Mouse (Mus musculus): ENCODE measurements around the gene Prkar2b. TPM values are rescaled to one million over a fixed set of nuclear protein-coding genes. Genes with fewer than 3 reads are reported as not detected.
"Not testable (repeated sequence)": the region's sequence is repeated elsewhere in the genome, so short reads cannot be mapped to it uniquely, and the experiment has no call there.

Gene Prkar2b
- polyA plus RNA-seq, 1 experiment, result 945 TPM

DNA sequence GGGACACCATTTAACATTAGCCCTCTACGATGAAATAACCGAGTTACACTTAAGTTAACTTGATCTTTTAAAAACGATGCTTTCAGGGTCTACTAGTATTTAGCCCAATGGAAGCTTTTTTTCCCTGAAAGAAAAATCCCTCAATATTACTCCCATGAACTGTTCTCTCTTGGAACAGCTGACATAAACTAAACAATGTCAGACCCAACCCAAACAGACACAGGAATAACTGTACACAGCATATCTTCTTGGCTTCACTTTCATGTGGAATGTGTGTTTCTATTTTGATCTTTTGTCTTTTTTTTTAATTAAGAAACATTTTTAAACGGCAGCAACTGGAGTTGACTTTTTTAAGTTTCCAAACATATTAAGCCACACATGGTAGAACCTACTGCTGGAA, 8.2 kb downstream of the Prkar2b start:
- Histone ChIP-seq H3K4me3 (ENCODE audit: insufficient read depth, low read depth, low read length) (no peak overlapping the region), H3K27ac (replicated peaks; ENCODE audit: low read depth, low read length) (peak overlapping the region; percentile 88; the same call in 1 of the 2 replicates), H3K4me1 (ENCODE audit: control insufficient read depth, insufficient read depth, insufficient read length, low read length) (peaks cover 3% of the 10 kb centered on the region; the same call in 1 of the 2 replicates)

DNA sequence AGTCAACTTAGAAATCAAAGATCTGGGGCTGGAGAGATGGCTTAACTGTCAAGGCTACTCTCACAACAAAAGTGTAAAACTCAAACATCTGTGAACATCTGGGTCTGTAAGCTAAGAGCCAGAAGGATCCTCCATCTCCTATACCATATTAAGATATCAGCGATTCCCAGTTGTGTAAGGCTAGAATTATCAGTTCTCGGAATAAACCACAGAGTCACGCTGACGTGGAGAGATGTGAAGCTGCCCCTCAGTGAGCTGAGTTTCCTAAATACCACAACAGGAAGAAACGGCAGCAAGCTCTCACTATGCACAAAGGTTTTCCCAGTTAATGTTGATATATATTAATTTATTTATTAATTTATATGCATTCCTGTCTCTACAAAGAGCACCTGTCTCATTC, 10.9 kb downstream of the Prkar2b start:
- H3K4me3 ChIP-seq (ENCODE audit: insufficient read depth, low read depth, low read length), result no peak overlapping the region
- H3K27ac ChIP-seq (replicated peaks; ENCODE audit: low read depth, low read length), result peak overlapping the region; percentile 47; the same call in 1 of the 2 replicates
- H3K4me1 ChIP-seq (ENCODE audit: control insufficient read depth, insufficient read depth, insufficient read length, low read length), result peaks cover 6% of the 10 kb centered on the region; the same call in 1 of the 2 replicates

DNA sequence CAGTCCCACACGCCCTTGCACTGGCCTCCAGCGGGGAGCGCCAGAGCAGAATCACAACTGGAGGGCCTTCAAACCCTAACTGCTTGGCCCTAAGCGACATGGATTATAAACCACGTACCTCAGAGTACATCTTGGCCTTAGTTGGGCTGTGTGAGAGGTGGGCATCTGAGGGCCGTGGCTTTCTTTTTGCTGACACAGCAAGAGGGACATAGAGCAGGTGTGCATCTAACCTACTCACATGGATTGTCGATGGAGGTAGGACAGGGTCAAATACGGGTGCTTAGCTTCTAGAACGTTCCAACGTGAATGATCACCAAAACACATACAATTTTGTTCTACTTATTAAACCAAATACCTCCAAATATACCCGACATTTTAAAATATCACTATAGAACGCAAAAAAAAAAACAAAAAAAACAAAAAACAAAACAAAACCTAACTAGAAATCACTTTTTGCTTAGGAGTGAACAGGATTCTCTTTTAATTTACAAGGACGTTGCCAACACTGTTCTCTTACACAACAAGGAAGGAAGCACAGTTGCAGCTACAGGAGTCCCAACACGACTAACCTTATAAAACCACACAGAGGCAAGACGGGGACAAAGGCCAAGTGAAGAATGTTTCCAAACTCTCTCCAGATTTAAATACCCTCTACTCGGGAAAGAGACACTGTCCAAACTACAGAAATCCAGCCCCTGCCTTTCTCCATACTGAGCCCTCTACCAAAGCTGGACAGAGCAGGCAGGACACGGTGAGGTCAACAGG, 15.3 kb downstream of the Prkar2b start:
- Histone ChIP-seq H3K4me3 (ENCODE audit: insufficient read depth, low read depth, low read length) (no peak overlapping the region), H3K4me1 (ENCODE audit: control insufficient read depth, insufficient read depth, insufficient read length, low read length) (peaks cover 9% of the 10 kb centered on the region), H3K27ac (replicated peaks; ENCODE audit: low read depth, low read length) (peak overlapping the region; percentile 99)

DNA sequence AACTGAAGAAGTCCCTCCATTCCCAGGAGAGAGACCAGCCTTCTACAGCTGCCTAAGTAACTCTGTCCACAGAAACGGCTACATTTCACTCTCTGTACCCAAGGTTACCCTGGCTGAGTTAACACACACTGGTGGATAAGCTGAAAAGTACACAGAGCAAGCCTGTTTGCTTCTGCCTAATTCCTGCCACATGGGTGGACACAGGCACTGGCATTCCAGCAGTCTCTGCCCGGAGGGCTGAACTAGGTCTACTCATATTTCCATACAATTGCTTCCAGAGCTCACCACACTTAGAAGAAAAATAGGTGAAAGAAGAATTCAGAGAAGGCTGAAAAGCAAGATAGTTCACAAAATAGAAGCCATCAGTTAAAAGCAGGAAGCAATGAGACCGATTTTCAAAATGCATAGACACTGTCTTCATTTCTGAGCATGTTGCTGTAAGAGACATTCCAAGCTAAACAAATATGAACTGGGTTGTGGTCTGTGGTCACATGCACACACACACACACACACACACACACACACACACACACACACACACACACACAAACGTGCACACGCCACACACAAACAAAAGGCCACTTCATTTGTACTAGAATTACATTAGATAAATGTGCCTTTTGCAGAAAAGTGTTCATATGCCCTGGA, 16.5 kb downstream of the Prkar2b start:
- no peak overlapping the region for H3K4me3 ChIP-seq (ENCODE audit: insufficient read depth, low read depth, low read length)
- H3K27ac ChIP-seq (replicated peaks; ENCODE audit: low read depth, low read length), result peak overlapping the region; percentile 87
- H3K4me1 ChIP-seq (ENCODE audit: control insufficient read depth, insufficient read depth, insufficient read length, low read length), result peaks cover 11% of the 10 kb centered on the region

DNA sequence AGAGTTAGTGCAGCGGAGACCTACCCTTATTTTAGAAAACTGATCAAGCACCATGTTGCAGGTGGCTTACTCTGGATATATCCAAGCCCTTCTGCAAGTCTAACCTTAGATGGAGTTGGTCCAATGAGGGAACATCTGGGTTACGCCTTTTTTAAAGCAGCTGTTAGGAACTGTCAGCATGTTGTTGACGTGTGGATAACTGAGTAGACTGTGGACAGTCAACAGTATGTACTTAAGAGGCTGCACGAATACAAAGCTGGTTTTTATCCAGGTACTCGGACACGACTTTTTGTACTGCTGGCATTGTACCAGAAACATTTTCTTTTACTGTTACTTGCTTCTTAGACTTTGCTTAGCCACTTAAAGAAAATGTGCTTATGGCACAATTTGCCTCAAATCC, 27.6 kb downstream of the Prkar2b start:
- peaks cover 3% of the 10 kb centered on the region; the same call in 1 of the 2 replicates for H3K4me1 ChIP-seq (ENCODE audit: control insufficient read depth, insufficient read depth, insufficient read length, low read length)
- H3K27ac ChIP-seq (replicated peaks; ENCODE audit: low read depth, low read length), result no peak overlapping the region
- H3K4me3 ChIP-seq (ENCODE audit: insufficient read depth, low read depth, low read length), result no peak overlapping the region

DNA sequence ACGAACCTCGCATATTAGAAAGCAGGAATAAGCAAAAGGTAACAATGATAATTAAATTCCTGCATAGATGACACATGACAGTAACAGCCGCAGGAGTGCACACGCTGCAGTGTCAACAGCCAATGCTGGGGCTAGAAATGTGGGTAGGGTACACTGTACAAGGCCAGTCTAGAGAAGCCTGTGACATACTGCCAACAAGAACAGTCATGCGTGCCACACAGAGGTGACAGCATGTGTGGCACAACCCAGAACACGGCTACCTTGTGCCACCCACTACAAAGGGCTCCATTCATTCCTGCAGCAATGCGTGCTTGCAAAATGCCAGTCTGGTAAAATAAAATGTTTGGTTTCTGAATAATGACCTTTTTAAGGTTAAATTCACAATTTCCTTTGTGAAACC, 28.2 kb downstream of the Prkar2b start:
- H3K4me3 ChIP-seq (ENCODE audit: insufficient read depth, low read depth, low read length), result no peak overlapping the region
- H3K27ac ChIP-seq (replicated peaks; ENCODE audit: low read depth, low read length), result no peak overlapping the region
- H3K4me1 ChIP-seq (ENCODE audit: control insufficient read depth, insufficient read depth, insufficient read length, low read length), result peaks cover 3% of the 10 kb centered on the region; the same call in 1 of the 2 replicates

DNA sequence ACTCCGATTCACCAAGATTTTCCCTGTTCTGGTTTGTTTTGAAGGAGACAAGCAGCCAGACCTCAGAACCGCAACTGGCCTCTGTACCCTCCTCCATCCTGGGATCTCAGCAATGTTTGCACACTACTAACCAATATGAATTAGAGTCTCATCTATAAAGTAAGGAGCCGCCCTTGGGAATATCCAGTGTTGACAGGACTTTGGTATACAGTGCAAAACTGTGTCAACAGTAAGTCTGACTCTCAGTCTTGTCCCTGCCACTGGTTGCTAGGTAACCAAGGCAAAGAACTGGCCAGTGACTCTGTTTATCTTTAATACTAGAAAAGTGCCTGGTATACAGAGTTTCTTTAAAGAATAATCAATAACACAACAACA, 42.7 kb downstream of the Prkar2b start:
- peak overlapping the region; percentile 25; the same call in 1 of the 2 replicates for H3K27ac ChIP-seq (replicated peaks; ENCODE audit: low read depth, low read length)

DNA sequence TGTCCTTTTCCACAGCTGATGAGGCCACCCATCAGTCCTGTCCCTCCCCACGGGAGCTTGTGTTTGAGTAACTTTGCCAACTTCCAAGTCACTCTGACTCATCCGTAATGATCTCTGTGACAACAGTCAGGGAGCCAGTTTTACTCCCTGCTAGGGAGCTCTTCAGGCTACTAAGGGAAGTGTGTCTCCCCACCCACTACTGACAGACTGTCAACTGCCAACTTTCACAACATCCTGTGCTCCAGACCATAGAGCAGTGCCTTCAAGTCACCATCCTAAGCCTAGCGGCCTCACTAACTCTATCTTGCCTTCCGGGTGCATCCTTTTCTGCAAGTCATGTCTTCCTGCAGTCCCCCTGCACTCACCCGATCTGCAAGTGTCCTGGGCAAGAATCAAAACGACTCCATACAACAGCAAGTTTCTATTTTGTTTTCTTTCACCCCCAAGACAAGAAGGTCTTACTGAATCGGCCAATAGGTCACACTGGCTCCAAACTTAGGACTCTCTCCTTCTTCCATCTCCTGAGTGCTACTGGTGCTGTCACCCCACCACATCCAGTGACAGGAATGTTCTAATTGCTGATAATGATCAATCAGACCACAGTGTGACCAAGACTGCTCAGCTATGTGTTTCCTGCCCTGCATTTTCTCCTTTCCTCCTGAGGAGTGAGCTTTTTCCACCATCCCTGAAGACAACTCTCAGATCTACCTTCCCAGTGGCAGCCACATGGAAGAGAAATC, 43.3 kb downstream of the Prkar2b start:
- H3K4me3 ChIP-seq (ENCODE audit: insufficient read depth, low read depth, low read length), result no peak overlapping the region
- H3K4me1 ChIP-seq (ENCODE audit: control insufficient read depth, insufficient read depth, insufficient read length, low read length), result 0 out of 2 replicates have a peak, but pooled peaks cover 2% of the 10 kb centered on the region
- peak overlapping the region; percentile 25 for H3K27ac ChIP-seq (replicated peaks; ENCODE audit: low read depth, low read length)

More for the DNA sequence above, 42.7 kb downstream of the Prkar2b start:
- Histone ChIP-seq H3K4me1 (ENCODE audit: control insufficient read depth, insufficient read depth, insufficient read length, low read length) (0 out of 2 replicates have a peak, but pooled peaks cover 2% of the 10 kb centered on the region), H3K4me3 (ENCODE audit: insufficient read depth, low read depth, low read length) (no peak overlapping the region)

DNA sequence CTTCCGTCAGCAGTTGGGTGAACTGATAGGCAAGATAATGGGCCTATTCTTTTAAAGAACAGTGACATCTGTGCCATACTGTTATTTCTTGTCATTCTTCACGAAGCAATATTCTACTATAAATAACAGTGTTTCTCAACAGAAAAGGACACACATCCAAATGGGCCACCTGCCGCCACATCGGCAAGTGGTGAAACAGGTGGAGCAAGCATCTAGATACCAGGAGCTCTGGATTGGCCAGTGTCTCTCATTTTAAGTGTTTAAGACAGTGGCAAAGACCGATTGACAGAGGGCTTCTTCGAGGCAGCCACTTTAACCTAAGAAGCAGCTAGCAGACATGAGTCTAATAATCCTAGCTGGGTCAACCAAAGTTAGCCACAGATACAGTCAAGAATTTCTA, 44.6 kb downstream of the Prkar2b start:
- Histone ChIP-seq H3K4me3 (ENCODE audit: insufficient read depth, low read depth, low read length) (no peak overlapping the region), H3K27ac (replicated peaks; ENCODE audit: low read depth, low read length) (no peak overlapping the region), H3K4me1 (ENCODE audit: control insufficient read depth, insufficient read depth, insufficient read length, low read length) (0 out of 2 replicates have a peak, but pooled peaks cover 2% of the 10 kb centered on the region)

- Histone ChIP-seq H3K4me3 (ENCODE audit: insufficient read depth, low read depth, low read length) (no peak overlapping the region), H3K4me1 (ENCODE audit: control insufficient read depth, insufficient read depth, insufficient read length, low read length) (peaks cover 2% of the 10 kb centered on the region; the same call in 1 of the 2 replicates), H3K27ac (replicated peaks; ENCODE audit: low read depth, low read length) (no peak overlapping the region)
Observed at GRCm38 (mm10) chr12:32015268-32015769, 45.8 kb downstream of the Prkar2b start.

GRCm38 (mm10) chr12:32014811-32015210, 46.3 kb downstream of the Prkar2b start:
- no peak overlapping the region for H3K27ac ChIP-seq (replicated peaks; ENCODE audit: low read depth, low read length)
- H3K4me3 ChIP-seq (ENCODE audit: insufficient read depth, low read depth, low read length), result no peak overlapping the region
- H3K4me1 ChIP-seq (ENCODE audit: control insufficient read depth, insufficient read depth, insufficient read length, low read length), result peaks cover 2% of the 10 kb centered on the region; the same call in 1 of the 2 replicates

GRCm38 (mm10) chr12:32012169-32012568, 48.9 kb downstream of the Prkar2b start:
- Histone ChIP-seq H3K4me1 (ENCODE audit: control insufficient read depth, insufficient read depth, insufficient read length, low read length) (peaks cover under 1% of the 10 kb centered on the region; the same call in 1 of the 2 replicates), H3K4me3 (ENCODE audit: insufficient read depth, low read depth, low read length) (no peak overlapping the region), H3K27ac (replicated peaks; ENCODE audit: low read depth, low read length) (peak overlapping the region; percentile 59)

- H3K4me3 ChIP-seq (ENCODE audit: insufficient read depth, low read depth, low read length), result no peak overlapping the region
- peaks cover 2% of the 10 kb centered on the region; the same call in 1 of the 2 replicates for H3K4me1 ChIP-seq (ENCODE audit: control insufficient read depth, insufficient read depth, insufficient read length, low read length)
- H3K27ac ChIP-seq (replicated peaks; ENCODE audit: low read depth, low read length), result no peak overlapping the region; the same call in 1 of the 2 replicates
Observed at GRCm38 (mm10) chr12:32011128-32011527, 50.0 kb downstream of the Prkar2b start.

DNA sequence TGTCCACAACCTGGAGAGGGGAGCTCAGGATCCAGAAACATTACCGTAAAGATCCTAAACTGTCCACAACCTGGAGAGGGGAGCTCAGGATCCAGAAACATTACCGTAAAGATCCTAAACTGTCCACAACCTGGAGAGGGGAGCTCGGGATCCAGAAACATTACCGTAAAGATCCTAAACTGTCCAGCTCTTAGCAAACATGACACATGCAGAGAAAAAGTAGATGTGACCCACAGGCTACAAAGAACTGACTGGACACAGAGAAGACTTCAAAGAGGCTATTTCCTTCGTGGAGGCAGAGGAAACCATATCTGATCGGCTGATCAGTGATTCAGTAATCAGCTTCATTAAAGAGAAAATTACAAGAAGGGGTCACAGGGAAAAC, 51.1 kb downstream of the Prkar2b start:
- not testable (repeated sequence) for H3K4me1 ChIP-seq (ENCODE audit: control insufficient read depth, insufficient read depth, insufficient read length, low read length); H3K4me3 ChIP-seq (ENCODE audit: insufficient read depth, low read depth, low read length); H3K27ac ChIP-seq (replicated peaks; ENCODE audit: low read depth, low read length)

Data from brown adipose tissue, adult 24 weeks (tissue).